Mouse (Mus musculus) testis, adult 2 months (tissue): Measurements from ENCODE around the gene Pax6.

Experiments used
- CTCF ChIP-seq: fragments of 200-500 bp; IDR thresholded peaks from 2 replicates; pipeline ENCODE4 v1.5.1; 2012; ENCODE audit warnings: low read depth, mild to moderate bottlenecking, inconsistent platforms, low read length, moderate library complexity; ENCODE audit not compliant: control insufficient read depth, insufficient read depth, insufficient replicate concordance
- POLR2A ChIP-seq: fragments of 200-500 bp; IDR thresholded peaks from 2 replicates; pipeline ENCODE4 v1.6.1; 2012; ENCODE audit warnings: low read depth, mild to moderate bottlenecking, inconsistent platforms, low read length, moderate library complexity; ENCODE audit not compliant: control insufficient read depth

GRCm38 (mm10) chr2:105669881-105670730 lies 1.4 kb downstream of the Pax6 start:
- TF ChIP-seq CTCF (no peak), POLR2A (no peak)
